Comparison of ENCODE assay signal across 7 mouse cellular contexts in the genomic region with DNA sequence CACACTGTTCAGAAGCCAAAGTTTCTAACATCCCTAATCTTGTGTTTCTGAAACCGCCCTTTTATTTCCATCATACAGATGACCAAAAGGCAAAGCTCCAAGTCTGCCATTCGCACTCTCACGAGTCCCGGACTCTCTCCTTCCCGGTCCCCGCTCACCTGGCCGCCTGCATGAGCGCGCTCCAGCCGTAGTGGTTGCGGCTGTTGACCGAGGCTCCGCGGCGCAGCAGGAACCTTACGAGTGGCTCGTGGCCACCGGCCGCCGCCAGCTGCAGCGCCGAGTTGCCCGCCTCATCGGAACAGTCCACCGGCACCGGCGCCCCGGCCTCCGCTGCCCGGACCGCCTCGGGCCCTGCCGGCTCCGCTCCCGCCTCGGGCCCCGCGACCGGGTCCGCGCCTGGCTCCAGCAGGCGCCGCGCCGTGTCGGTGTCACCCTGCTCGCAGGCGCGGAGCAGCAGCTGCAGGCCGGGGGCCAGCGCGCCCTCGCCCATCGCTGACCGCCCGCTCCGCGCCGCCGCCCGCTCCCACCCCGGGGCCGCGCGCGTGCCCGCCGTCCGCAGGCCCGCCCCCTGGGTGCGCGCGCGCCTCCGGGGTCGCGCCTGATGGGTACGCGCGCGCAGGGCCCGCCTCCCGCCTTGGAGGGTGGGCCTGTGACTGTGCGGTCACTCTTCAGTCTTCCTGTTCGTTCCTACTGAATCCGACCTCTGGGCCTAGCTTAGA. TPM values are rescaled to one million over a fixed set of nuclear protein-coding genes. Genes with fewer than 3 reads are reported as not detected.
A peak's percentile ranks its signal among the peaks of the same experiment; 100 is the strongest.
DNase-seq lines count a peak whose midpoint lies in the region; ATAC-seq and TF ChIP-seq lines count a peak whose summit lies in the region.

Gene Anks6 (minus strand): TSS at position 637 of the 719 bp plus-strand sequence.

- TF ChIP-seq CTCF in heart, adult 2 months (IDR thresholded peaks at IDR 0.05), result no peak
- TF ChIP-seq CTCF in small intestine, adult 2 months (IDR thresholded peaks at IDR 0.05; ENCODE audit: extremely low read depth, insufficient read length, insufficient replicate concordance, low read depth, low read length), result no peak

- under 1% methylated on average over 45 of the region's 86 CpGs for WGBS in embryonic facial prominence, embryonic 13.5 days
- WGBS in heart, adult 2 months, result under 1% methylated on average over 81 of the region's 86 CpGs
- WGBS in limb, embryonic 11.5 days, result under 1% methylated on average over 74 of the region's 86 CpGs
- WGBS in midbrain, embryonic 11.5 days, result under 1% methylated on average over 66 of the region's 86 CpGs
- 1% methylated on average over 86 of the region's 86 CpGs for WGBS in small intestine, adult 2 months

- DNase-seq in brain, embryonic 18.5 days (ENCODE audit: low read depth, low spot score), result peak; percentile 49
- DNase-seq in heart, adult 2 months, result peak; percentile 89 to 90
- peak; percentile 83 for DNase-seq in kidney, adult 18-20 months
- peak; percentile 79 for DNase-seq in limb, embryonic 11.5 days (ENCODE audit: low spot score)
- peak; percentile 98 for DNase-seq in midbrain, embryonic 11.5 days (ENCODE audit: low spot score, missing footprints)

- intact Hi-C loops in heart, adult 2 months (cut with DNase I), result loop anchor here (2.0 kb wide), 1 partner anchor 298 kb away; no protein-coding TSS in a partner anchor

- H3K4me2 ChIP-seq in embryonic facial prominence, embryonic 13.5 days, result peak within 1 kb of the TSS; percentile 68
- peak within 1 kb of the TSS; percentile 77 for H3K4me2 ChIP-seq in limb, embryonic 11.5 days (ENCODE audit: low read depth, severe bottlenecking)
- H3K4me2 ChIP-seq in midbrain, embryonic 11.5 days, result peak within 1 kb of the TSS; percentile 77

- peaks cover 11% of the 10 kb centered on the region for H3K4me1 ChIP-seq in embryonic facial prominence, embryonic 13.5 days
- no peaks in the 10 kb centered on the region; the same call in 1 of the 2 replicates for H3K4me1 ChIP-seq in heart, adult 2 months (ENCODE audit: control insufficient read depth, insufficient read depth, low read length)
- H3K4me1 ChIP-seq in limb, embryonic 11.5 days (ENCODE audit: control insufficient read depth, insufficient read depth, low read length), result peaks cover 6% of the 10 kb centered on the region; the same call in 1 of the 2 replicates
- H3K4me1 ChIP-seq in midbrain, embryonic 11.5 days (ENCODE audit: control insufficient read depth, insufficient read depth, low read length), result peaks cover 5% of the 10 kb centered on the region
- H3K4me1 ChIP-seq in small intestine, adult 2 months (ENCODE audit: control insufficient read depth, insufficient read depth, insufficient read length, low read length), result peaks cover 6% of the 10 kb centered on the region; the same call in 1 of the 2 replicates

- H3K9me3 ChIP-seq in embryonic facial prominence, embryonic 13.5 days, result no peaks in the 10 kb centered on the region
- H3K9me3 ChIP-seq in limb, embryonic 11.5 days (ENCODE audit: control insufficient read depth, low read length), result no peaks in the 10 kb centered on the region
- H3K9me3 ChIP-seq in midbrain, embryonic 11.5 days (ENCODE audit: control insufficient read depth, low read length), result no peaks in the 10 kb centered on the region

- H3K4me3 ChIP-seq in embryonic facial prominence, embryonic 13.5 days, result peak within 1 kb of the TSS; percentile 80
- peak within 1 kb of the TSS; percentile 73 for H3K4me3 ChIP-seq in heart, adult 2 months
- peak within 1 kb of the TSS; percentile 58 for H3K4me3 ChIP-seq in limb, embryonic 11.5 days (ENCODE audit: low read depth, low read length)
- peak within 1 kb of the TSS; percentile 69 for H3K4me3 ChIP-seq in midbrain, embryonic 11.5 days (ENCODE audit: low read depth, low read length)
- peak within 1 kb of the TSS; percentile 67 for H3K4me3 ChIP-seq in small intestine, adult 2 months (ENCODE audit: low read depth, low read length)

- ATAC-seq in embryonic facial prominence, embryonic 13.5 days (ENCODE audit: insufficient number of reproducible peaks, insufficient read depth, low FRiP score, low TSS enrichment, low read depth), result peak; percentile 87
- peak; percentile 84 for ATAC-seq in limb, embryonic 11.5 days (ENCODE audit: insufficient number of reproducible peaks, low FRiP score, low TSS enrichment, low read depth)
- ATAC-seq in midbrain, embryonic 11.5 days (ENCODE audit: low FRiP score), result peak; percentile 93

- TF ChIP-seq POLR2A in heart, adult 2 months (IDR thresholded peaks at IDR 0.05; ENCODE audit: insufficient read depth, low read depth, low read length), result peak; percentile 91
- 0 out of 2 replicates have a peak, but pooled peaks have one; percentile 30 for TF ChIP-seq POLR2A in small intestine, adult 2 months (IDR thresholded peaks at IDR 0.05; ENCODE audit: low read depth, low read length)

- peak within 1 kb of the TSS; percentile 39 for H3K27ac ChIP-seq in embryonic facial prominence, embryonic 13.5 days
- peak within 1 kb of the TSS; percentile 73 for H3K27ac ChIP-seq in heart, adult 2 months
- H3K27ac ChIP-seq in limb, embryonic 11.5 days (replicated peaks; ENCODE audit: low read depth, low read length), result 0 out of 2 replicates have a peak within 1 kb of the TSS, but pooled peaks have one; percentile 30
- 0 out of 2 replicates have a peak within 1 kb of the TSS, but pooled peaks have one; percentile 25 for H3K27ac ChIP-seq in midbrain, embryonic 11.5 days (ENCODE audit: low read depth, low read length)
- H3K27ac ChIP-seq in small intestine, adult 2 months (ENCODE audit: insufficient read depth, low read depth, low read length), result peak within 1 kb of the TSS; percentile 7; the same call in 1 of the 2 replicates

- H3K36me3 ChIP-seq in embryonic facial prominence, embryonic 13.5 days, result no peaks in the 10 kb centered on the region
- no peaks in the 10 kb centered on the region for H3K36me3 ChIP-seq in heart, adult 2 months (ENCODE audit: control insufficient read depth, insufficient read depth, low read length)
- no peaks in the 10 kb centered on the region for H3K36me3 ChIP-seq in limb, embryonic 11.5 days (ENCODE audit: control insufficient read depth, insufficient read depth, low read length)
- H3K36me3 ChIP-seq in midbrain, embryonic 11.5 days (ENCODE audit: control insufficient read depth, insufficient read depth, low read length), result no peaks in the 10 kb centered on the region
- H3K36me3 ChIP-seq in small intestine, adult 2 months (ENCODE audit: control insufficient read depth, insufficient read depth, low read length), result no peaks in the 10 kb centered on the region

- H3K9ac ChIP-seq in embryonic facial prominence, embryonic 13.5 days, result peak within 1 kb of the TSS; percentile 88
- H3K9ac ChIP-seq in heart, adult 2 months (ENCODE audit: low read depth, low read length), result peak within 1 kb of the TSS; percentile 87
- H3K9ac ChIP-seq in limb, embryonic 11.5 days (ENCODE audit: low read length), result peak within 1 kb of the TSS; percentile 79
- H3K9ac ChIP-seq in midbrain, embryonic 11.5 days (ENCODE audit: low read length), result peak within 1 kb of the TSS; percentile 79

- H3K79me2 ChIP-seq in heart, adult 2 months (replicated peaks; ENCODE audit: control insufficient read depth, insufficient read depth, low read length), result no peaks in the 10 kb centered on the region

- no peak for TF ChIP-seq EP300 in heart, adult 2 months (IDR thresholded peaks at IDR 0.05; ENCODE audit: insufficient read depth, low read depth, low read length)

- no peaks in the 10 kb centered on the region for H3K27me3 ChIP-seq in embryonic facial prominence, embryonic 13.5 days
- no peaks in the 10 kb centered on the region for H3K27me3 ChIP-seq in heart, adult 2 months (ENCODE audit: control insufficient read depth, insufficient read depth, low read length)
- no peaks in the 10 kb centered on the region for H3K27me3 ChIP-seq in limb, embryonic 11.5 days (ENCODE audit: control insufficient read depth, insufficient read depth, low read length)
- no peaks in the 10 kb centered on the region for H3K27me3 ChIP-seq in midbrain, embryonic 11.5 days (ENCODE audit: control insufficient read depth, insufficient read depth, low read length)
- H3K27me3 ChIP-seq in small intestine, adult 2 months (ENCODE audit: control insufficient read depth, insufficient read depth, low read length), result peaks cover 9% of the 10 kb centered on the region

RNA-seq across cellular contexts. Expression of gene Anks6, which starts in this region (rescaled TPM):
- 5.3 and 6.0 TPM in 2 replicates for polyA plus RNA-seq in embryonic facial prominence, embryonic 13.5 days (2015; fragmentation: Nextera tagmentation; extraction: Ambion mirVana)
- total RNA-seq in heart, adult 2 months (2021), result 1 to 10 TPM; 2.8 to 3.4 TPM
- polyA plus RNA-seq in heart, adult 2 months (2012; rRNA removed), result 3.3 and 3.5 TPM in 2 replicates
- polyA plus RNA-seq in limb, embryonic 11.5 days (2014; fragmentation: Nextera tagmentation; extraction: Ambion mirVana), result 4.0 and 4.2 TPM in 2 replicates
- polyA plus RNA-seq in midbrain, embryonic 11.5 days (2014; fragmentation: Nextera tagmentation; extraction: Ambion mirVana), result 2.0 and 3.2 TPM in 2 replicates
- 2.5 and 3.0 TPM in 2 replicates for polyA plus RNA-seq in small intestine, adult 2 months (2012; rRNA removed)

Comparison
In these comparisons a context has a peak if more than half of its experiments do, and no peak if none do; other contexts are left out.
1. Peak in every context shown above with its lines: DNase-seq, ATAC-seq, H3K4me3 ChIP-seq and H3K27ac ChIP-seq.
2. H3K27ac ChIP-seq: peak in every context shown above with its lines; median percentile 73 in heart, adult 2 months; 39 in embryonic facial prominence, embryonic 13.5 days; 30 in limb, embryonic 11.5 days; 25 in midbrain, embryonic 11.5 days; 7 in small intestine, adult 2 months.